Mouse (Mus musculus) intestine, postnatal 0 days (tissue): ENCODE measurements around the gene Msl1. TPM values are rescaled to one million over a fixed set of nuclear protein-coding genes. Genes with fewer than 3 reads are reported as not detected.

ENCODE experiments used
- ATAC-seq: fragments of 200-750 bp; cut with Nextera tagmentation; 2 replicates; pipeline ENCODE4 v1.8.0; 2017; ENCODE audit warnings: mild to moderate bottlenecking, moderate TSS enrichment, moderate library complexity
- H3K27ac ChIP-seq: fragments of 300-500 bp; sonication (generic); 2 replicates; pipeline ENCODE4 v1.5.1; 2014; ENCODE audit warnings: mild to moderate bottlenecking, low read depth, low read length, moderate library complexity
- H3K27me3 ChIP-seq: fragments of 300-500 bp; sonication (generic); replicated peaks from 2 replicates; pipeline ENCODE4 v1.6.1; 2014; ENCODE audit warnings: low read length, mixed read lengths; ENCODE audit not compliant: control insufficient read depth, insufficient read depth
- H3K36me3 ChIP-seq: fragments of 300-500 bp; sonication (generic); 2 replicates; pipeline ENCODE4 v1.6.1; 2014; ENCODE audit warnings: mild to moderate bottlenecking, moderate library complexity; ENCODE audit not compliant: control insufficient read depth, insufficient read depth
- H3K4me1 ChIP-seq: fragments of 300-500 bp; sonication (generic); replicated peaks from 2 replicates; pipeline ENCODE4 v1.6.1; 2014; ENCODE audit warnings: antibody characterized with exemption, low read length, mixed read lengths; ENCODE audit not compliant: control insufficient read depth, insufficient read depth
- H3K4me2 ChIP-seq: fragments of 300-500 bp; sonication (generic); replicated peaks from 2 replicates; pipeline ENCODE4 v1.6.1; 2014; ENCODE audit warnings: low read depth, mild to moderate bottlenecking, moderate library complexity
- H3K4me3 ChIP-seq: fragments of 300-500 bp; sonication (generic); 2 replicates; pipeline ENCODE4 v1.5.1; 2014; ENCODE audit warnings: low read depth, low read length
- H3K9ac ChIP-seq: fragments of 300-500 bp; sonication (generic); 2 replicates; pipeline ENCODE4 v1.6.1; 2014; ENCODE audit warnings: mild to moderate bottlenecking, low read depth, low read length
- H3K9me3 ChIP-seq: fragments of 300-500 bp; sonication (generic); 2 replicates; pipeline ENCODE4 v1.6.1; 2016; ENCODE audit warnings: mixed run types; ENCODE audit not compliant: control insufficient read depth
- CTCF ChIP-seq: sonication (generic); IDR thresholded peaks from 2 replicates; pipeline ENCODE4 v1.5.1; 2016; ENCODE audit warnings: low read depth, mild to moderate bottlenecking, control low read depth, antibody characterized with exemption, moderate library complexity
- WGBS: fragments of 180-500 bp; shearing (Covaris S2); extraction: QIAGEN DNeasy Blood & Tissue Kit; methylation state at CpG from one replicate; pipeline ENCODE4 v1.1.7; 2014; 5-methylcytosine and 5-hydroxymethylcytosine counted together
- polyA plus RNA-seq: library from polyadenylated mRNA; unstranded; fragments of >200 nt; fragmentation: Nextera tagmentation; extraction: Ambion mirVana; gene quantifications from 2 replicates; pipeline ENCODE4 v1.2.1, GENCODE M21; 2015

Msl1 gene
- polyA plus RNA-seq, 1 experiment from 2014 or later = 12.6 TPM

DNA sequence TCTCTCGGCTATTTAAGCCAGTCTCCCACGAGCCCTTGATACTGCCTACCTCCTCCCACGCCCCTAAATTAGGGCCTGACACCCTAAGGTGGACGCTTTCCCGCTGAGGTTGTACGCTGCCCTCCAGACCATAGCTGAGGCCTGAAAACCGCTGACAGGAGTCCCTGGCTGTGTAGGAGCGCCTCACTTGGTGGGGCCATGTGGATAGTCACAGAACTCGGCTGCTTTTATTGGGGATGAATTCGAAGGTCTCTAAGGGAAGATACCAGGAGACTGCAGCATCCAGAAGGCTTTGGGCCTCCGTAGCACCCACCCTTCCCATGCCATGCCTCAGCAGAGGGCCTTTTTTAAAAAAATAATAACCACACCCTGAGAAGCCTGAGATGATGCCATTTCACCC is 42.6 kb downstream of the Msl1 start:
- no peak overlapping the region for H3K27ac ChIP-seq
- no peak overlapping the region for H3K4me3 ChIP-seq
- no peak for ATAC-seq
- H3K9me3 ChIP-seq = no peaks in the 10 kb centered on the region
- WGBS = 75% methylated on average over 11 of the region's 11 CpGs
- TF ChIP-seq CTCF = no peak
- H3K27me3 ChIP-seq = no peaks in the 10 kb centered on the region
- H3K4me1 ChIP-seq = 0 out of 2 replicates have a peak, but pooled peaks cover 3% of the 10 kb centered on the region
- no peak overlapping the region for H3K9ac ChIP-seq
- H3K36me3 ChIP-seq = peaks cover 7% of the 10 kb centered on the region
- no peak overlapping the region; the same call in 1 of the 2 replicates for H3K4me2 ChIP-seq

DNA sequence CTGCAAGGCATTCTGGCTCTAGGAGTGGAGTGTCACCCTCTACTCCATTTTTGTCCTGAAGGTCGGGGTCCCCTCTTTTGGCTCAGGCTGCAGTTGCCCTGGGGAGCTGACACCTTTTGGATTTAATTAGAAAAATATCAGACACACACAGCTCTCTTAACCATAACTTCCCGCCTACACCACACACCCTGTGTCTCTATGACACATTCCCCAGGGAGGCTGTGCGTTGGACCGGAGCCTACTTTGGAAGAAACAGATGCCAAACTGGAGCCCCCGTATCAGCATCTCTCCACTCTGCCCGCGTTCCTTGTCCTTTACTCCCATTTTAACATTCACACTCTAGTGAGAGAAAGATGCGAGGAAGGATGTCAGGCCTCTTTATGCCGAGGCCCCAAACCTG is 43.2 kb downstream of the Msl1 start:
- no peak for TF ChIP-seq CTCF
- H3K27ac ChIP-seq = no peak overlapping the region
- WGBS = 87% methylated on average over 9 of the region's 9 CpGs

DNA sequence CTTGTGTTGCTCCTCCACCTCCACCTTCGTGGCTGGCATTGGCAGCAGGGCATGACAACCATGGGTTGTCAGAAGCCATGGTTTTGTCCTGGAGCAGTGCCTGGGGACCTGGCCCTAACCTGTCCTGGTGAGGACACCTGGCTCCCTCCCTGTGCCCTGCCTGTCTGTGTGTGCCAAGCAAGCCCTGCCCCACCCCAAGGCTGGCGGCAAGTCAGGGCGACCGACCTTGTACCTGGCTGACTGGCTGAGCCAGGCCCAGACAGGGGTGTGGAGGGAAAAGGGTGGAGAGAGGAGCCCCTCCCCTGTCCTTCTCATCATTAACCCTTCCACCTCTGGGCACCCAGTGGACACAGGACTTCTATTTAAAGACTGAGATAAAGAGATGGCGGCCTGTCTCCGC is 44.1 kb downstream of the Msl1 start:
- H3K27ac ChIP-seq = no peak overlapping the region
- 21% methylated on average over 6 of the region's 6 CpGs for WGBS
- no peaks in the 10 kb centered on the region for H3K9me3 ChIP-seq
- H3K9ac ChIP-seq = no peak overlapping the region
- peak; percentile 81 for ATAC-seq
- 0 out of 2 replicates have a peak, but pooled peaks cover 3% of the 10 kb centered on the region for H3K4me1 ChIP-seq
- no peak overlapping the region for H3K4me3 ChIP-seq
- H3K4me2 ChIP-seq = 0 out of 2 replicates have a peak overlapping the region, but pooled peaks have one; percentile 17
- no peaks in the 10 kb centered on the region for H3K36me3 ChIP-seq
- H3K27me3 ChIP-seq = no peaks in the 10 kb centered on the region
- TF ChIP-seq CTCF = no peak

More for the DNA sequence above, 43.2 kb downstream of the Msl1 start:
- Histone ChIP-seq H3K4me3 (no peak overlapping the region), H3K4me1 (0 out of 2 replicates have a peak, but pooled peaks cover 3% of the 10 kb centered on the region), H3K4me2 (no peak overlapping the region), H3K27me3 (no peaks in the 10 kb centered on the region), H3K9ac (no peak overlapping the region), H3K9me3 (no peaks in the 10 kb centered on the region), H3K36me3 (peaks cover under 1% of the 10 kb centered on the region)
- ATAC-seq = no peak

DNA sequence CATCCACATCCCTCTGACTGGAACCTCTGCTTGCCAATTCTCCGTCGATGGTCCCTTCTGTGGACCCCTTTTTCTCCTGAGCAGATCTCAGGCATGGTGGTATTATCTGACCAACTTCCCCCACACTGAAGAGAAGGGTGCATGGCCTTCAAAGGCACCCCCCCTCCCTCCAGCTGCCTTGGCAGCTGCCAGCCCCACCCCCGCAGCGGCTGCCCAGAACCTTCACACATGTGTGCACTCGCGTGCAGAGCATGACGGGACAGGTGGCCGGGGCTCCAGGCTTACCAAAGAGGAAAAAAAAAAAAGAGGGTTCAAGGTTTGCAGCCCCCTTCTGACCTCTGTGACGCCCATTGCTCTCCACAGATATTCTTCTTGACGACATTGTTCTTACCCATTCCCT is 44.6 kb downstream of the Msl1 start:
- TF ChIP-seq CTCF = no peak
- Histone ChIP-seq H3K4me3 (no peak overlapping the region), H3K9me3 (no peaks in the 10 kb centered on the region), H3K27me3 (no peaks in the 10 kb centered on the region), H3K9ac (no peak overlapping the region), H3K4me2 (0 out of 2 replicates have a peak overlapping the region, but pooled peaks have one; percentile 17), H3K27ac (no peak overlapping the region), H3K36me3 (no peaks in the 10 kb centered on the region), H3K4me1 (0 out of 2 replicates have a peak, but pooled peaks cover 3% of the 10 kb centered on the region)
- ATAC-seq = no peak; the same call in 1 of the 2 replicates
- 49% methylated on average over 10 of the region's 10 CpGs for WGBS

DNA sequence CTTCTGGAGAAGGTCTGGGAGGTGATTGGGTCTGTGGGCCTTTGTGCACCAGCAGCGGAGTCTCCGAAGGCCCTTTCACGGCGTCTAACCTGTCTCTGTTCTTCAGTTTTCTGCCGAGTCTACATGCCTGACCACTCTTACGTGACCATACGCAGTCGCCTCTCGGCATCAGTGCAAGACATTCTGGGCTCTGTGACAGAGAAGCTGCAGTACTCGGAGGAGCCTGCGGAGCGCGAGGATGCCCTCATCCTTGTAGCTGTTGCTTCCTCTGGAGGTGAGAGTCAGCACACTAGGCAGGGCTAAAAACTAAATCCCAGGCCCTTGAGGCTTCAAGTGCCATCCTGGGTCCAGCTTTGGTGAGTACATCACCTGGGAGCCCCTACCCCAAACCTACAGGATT is 50.7 kb downstream of the Msl1 start:
- no peaks in the 10 kb centered on the region for H3K9me3 ChIP-seq
- H3K36me3 ChIP-seq = no peaks in the 10 kb centered on the region
- 57% methylated on average over 13 of the region's 13 CpGs for WGBS
- TF ChIP-seq CTCF = no peak; the same call in 1 of the 2 replicates
- no peak overlapping the region for H3K27ac ChIP-seq
- H3K9ac ChIP-seq = no peak overlapping the region
- H3K4me1 ChIP-seq = no peaks in the 10 kb centered on the region
- no peaks in the 10 kb centered on the region for H3K27me3 ChIP-seq
- no peak overlapping the region for H3K4me2 ChIP-seq
- ATAC-seq = no peak
- no peak overlapping the region for H3K4me3 ChIP-seq

DNA sequence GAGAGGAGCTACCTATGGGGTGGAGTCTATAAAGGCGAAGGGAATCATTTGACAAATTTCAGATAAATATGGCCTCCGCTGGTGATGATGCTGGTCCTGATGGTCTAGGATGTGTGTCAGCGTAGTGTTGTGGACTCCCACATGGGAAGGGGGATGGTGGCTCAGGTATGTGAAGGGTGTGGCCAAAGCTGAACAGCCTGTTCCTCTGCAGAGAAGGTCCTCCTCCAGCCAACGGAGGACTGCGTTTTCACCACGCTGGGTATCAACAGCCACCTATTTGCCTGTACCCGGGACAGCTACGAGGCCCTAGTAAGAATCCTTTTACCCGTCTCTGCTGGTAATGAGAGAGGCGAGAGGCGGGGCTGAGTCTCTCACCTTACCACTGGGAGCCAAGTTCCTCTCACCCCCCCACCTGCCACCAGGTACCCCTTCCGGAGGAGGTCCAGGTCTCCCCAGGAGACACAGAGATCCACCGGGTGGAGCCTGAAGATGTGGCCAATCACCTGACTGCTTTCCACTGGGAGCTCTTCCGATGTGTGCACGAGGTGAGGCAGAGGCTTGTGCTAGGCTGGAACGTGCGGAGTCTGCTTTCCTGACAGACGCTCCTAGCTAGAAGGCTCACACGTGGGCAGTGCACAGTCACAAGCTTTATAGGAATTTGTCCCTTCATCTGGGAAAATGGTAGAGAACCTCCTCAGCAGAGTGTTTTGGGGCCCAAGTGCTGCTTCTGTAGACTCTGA is 51.7 kb downstream of the Msl1 start:
- no peak for TF ChIP-seq CTCF
- WGBS = 55% methylated on average over 19 of the region's 19 CpGs
- H3K27me3 ChIP-seq = no peaks in the 10 kb centered on the region
- no peak overlapping the region for H3K9ac ChIP-seq
- H3K9me3 ChIP-seq = no peaks in the 10 kb centered on the region
- no peaks in the 10 kb centered on the region for H3K36me3 ChIP-seq
- ATAC-seq = no peak
- no peak overlapping the region for H3K27ac ChIP-seq
- no peaks in the 10 kb centered on the region for H3K4me1 ChIP-seq
- no peak overlapping the region for H3K4me3 ChIP-seq
- no peak overlapping the region for H3K4me2 ChIP-seq
